Mouse (Mus musculus): Measurements from ENCODE around the gene Zfp592.

The Zfp592 gene

DNA sequence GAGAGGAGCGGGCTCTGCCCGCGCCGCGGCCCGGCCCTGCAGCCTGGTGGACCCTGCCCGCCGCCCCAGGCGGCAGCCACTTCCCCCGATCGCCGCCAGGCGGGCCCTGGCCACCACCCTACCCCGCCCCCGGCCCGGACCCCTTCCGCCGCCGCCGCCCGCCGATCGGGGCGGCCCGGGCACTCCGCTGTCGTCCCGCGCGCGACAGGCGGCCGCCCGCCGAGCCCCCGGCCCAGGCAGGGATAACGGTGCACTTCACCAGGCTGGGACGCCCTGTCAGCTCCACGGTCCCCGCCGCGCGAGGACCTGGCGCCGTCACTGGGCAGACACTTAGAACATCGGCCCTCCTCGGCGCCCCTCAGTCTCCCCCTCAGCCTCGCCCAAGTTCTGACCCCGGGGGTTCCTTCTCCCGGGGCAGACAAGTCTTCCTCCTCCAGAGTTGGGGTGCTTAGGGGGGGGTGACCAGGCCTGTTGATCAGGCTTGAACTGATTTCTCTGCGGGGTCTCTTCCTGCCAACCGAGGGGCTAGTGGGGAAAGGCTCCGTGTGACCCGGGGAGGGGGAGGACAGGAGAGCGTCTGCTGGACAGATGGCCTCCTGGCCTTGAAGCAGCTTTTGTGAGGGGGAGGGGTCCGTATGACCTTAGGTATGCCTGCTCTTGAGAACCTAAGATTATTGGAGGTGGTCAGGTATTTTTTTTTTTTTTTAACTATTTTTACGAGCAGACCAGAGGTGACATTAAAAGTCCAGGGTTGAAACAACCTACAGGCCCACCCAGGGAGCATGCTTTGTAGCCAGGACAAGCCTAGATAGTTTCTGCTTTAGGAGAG, 567 bp downstream of the Zfp592 start:
- no peak for DNase-seq (ENCODE audit: low read depth)

DNA sequence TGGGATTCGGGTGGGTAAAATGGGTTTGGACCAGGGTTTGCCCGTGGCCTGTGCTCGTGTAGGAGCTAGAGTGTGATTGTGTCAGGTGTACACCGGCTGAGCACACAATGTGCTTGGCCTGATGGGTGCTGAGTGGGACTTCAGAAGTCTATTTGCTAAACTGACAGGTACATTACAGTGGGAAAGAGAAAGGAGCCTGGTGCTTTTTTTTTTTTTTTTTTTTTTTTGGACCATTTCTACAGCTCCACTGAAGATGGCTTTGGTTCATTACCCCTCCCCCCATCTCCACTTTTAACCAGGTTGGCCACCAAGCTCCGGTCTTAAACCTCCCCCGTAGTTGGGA, 1.2 kb downstream of the Zfp592 start:
- no peak for DNase-seq (ENCODE audit: low read depth)

DNA sequence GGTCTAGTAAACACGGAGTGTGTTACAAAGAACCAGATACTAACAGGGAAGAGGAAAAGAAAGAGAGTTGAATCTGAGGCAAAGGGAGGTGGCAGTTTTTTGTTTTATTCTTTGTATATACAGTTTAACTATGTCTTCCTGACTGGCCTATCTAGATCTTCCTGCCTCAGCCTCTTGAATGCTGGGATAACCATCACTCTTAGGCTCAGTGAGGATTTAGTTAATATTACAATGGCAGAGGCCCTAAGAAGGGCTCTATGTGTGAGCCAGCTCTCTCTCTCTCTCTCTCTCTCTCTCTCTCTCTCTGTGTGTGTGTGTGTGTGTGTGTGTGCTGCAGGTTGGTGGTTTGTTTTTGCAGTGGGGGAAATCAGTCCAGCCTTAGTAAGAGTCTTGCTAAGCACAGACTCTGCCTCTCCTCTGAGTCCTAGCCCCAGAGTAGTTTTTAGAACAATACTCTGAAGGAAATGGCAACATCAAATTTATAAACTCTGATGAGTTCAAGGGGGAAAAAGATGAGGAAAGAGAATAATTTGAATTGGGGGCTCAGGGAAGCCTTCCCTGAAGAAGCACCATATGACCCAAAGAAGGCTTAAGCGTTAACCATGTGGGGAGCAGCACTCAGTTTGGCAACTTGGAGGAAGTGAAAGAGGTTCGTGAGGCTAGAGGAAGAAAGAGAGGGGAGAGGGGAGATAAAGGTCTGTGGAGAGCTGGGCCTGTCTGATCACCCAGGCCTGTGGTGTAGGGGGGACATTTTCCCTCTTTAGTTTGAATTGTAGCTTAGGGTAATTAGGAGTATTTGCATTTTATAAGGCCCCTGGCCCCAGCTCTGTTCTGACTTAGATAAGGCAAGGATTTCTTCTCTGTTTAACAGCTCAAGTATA, 2.0 kb downstream of the Zfp592 start:
- no peak for DNase-seq (ENCODE audit: low read depth)

DNA sequence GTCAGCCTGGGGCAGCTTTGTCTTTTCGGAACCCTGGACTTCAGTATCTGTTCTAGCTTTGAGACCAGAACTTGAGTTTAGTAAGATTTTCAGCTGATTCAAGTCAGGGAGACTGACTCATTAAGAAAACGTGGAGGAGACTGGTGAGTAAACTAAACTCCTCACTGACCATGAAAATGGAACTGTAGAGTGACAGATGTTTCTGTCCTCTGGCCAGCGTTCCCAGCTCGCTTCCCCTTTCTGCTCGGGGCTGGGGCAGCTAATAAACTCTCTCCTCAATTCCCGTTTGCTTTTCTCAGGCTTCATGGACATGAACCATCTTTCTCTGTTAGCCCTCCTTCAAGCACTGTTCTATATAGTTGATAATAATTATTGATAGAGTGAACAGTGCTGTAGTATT, 4.3 kb downstream of the Zfp592 start:
- no peak for DNase-seq (ENCODE audit: low read depth)

DNA sequence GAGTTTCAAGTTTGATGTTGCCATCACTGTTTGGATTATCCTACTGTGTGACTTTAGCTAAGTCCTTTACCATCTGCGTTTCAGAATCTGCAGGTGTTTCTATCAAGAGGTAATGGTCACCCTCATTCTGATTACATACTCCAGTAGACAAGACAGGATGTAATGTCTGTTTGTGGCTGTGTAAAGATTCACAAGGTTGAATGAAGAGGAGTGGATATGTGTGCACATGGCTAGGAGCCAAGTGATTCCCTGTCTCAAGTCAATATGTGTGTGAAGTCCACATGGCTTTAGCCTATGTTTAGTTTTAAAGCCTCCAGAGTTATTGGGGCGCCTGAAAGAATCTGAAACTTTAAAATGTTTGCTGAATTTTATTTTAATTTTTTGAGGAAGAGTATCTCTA, 6.1 kb downstream of the Zfp592 start:
- no peak for DNase-seq (ENCODE audit: low read depth)

DNA sequence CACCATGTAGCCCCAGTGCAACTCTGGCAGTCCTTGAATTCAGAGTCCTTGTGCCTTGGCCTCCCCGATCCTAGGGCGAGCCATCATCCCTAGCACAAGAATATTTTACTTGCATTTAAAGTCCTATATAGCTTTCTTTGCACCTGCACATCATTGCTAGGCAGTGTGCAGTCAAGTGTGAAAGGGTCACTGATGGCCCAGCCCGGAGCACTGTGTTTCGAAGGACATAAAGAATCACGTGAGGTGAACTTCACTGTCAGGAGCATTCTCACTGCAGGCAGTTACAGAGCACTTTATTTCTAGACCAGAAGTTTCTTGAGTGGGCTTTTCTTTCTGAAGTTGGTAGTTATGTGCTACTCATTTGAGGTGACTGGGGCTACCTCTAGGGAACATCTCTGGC, 8.4 kb downstream of the Zfp592 start:
- DNase-seq (ENCODE audit: low read depth) = no peak

DNA sequence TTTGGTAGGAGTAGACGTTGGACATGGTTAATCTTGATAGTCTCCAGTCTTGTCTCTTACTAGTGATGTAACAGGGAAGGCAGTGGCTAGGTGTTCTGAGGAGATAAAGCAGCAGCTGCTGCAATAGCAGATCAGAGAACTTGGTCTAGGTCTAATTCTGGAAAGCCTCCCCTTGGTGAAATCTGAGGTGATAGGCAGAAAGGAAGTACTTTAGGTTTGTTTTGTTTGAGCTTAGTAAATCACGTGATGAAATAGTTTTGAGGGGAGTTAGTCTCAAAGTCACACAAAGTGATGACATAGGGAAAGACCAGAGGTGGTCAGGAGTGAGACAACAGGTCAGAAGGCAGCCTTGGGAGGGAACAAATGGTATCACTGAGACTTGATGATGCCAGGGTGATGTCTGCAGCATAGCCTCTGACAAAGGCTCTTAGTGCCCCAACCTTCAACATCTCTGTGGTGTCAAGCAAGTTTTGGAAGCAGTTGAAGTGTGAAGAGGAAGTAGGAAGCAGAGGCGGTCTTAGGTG, 11.1 kb downstream of the Zfp592 start:
- no peak for DNase-seq (ENCODE audit: low read depth)

DNA sequence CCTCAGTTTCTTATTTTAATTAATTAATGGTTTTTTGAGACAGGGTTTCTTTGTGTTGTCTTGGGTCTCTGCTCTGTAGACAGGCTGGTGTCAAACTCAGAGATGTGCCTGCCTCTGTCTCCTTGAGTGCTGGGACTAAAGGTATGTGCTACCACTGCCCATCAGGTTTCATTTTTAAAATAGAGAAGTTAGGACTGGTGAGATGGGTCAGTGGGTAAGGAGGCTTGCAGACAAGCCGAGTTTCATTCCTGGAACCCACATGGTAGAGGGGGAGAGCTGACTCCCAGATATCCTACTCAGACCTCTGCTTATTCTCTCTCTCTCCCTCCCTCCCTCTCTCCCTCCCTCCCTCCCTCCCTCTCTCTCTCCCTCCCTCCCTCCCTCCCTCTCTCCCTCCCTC, 12.5 kb downstream of the Zfp592 start:
- DNase-seq (ENCODE audit: low read depth) = no peak

DNA sequence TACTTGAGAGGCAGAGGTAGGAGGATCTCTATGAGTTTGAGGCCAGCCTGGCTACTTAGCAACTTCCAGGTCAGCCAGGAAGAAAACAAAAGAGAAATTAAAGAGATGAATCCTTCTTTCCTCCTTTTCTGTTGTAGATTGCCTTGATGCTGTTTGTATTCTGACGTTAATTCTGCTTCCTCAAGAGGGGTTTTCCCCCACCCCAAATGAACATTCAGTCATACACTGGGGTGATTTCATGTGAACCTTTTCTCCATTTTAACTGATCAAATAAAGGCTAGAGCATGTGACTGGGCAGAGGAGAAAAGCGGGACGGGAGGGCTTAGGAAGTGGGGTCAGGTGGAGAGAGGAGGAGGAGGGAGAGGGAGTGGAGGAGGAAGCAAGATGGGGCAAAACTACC, 14.8 kb downstream of the Zfp592 start:
- DNase-seq (ENCODE audit: low read depth) = no peak

DNA sequence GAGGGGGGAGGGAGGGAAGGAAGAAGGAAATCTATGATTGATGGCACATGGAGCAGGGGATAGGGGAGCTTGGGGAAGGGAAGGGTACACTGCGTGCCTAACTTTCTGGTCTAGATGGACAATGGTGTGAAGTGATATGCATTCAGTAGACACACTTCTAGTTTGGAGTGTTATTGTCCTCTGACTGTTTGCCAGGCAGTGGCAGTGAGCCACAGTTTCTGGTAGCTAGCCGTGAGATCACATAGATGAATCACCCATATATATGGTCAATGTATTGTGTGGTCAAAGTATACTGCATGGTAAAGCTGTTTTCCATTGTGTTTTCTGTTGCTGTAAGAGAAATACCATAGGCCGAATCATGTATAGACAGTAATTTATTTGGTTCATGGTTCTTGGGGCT, 18.1 kb downstream of the Zfp592 start:
- DNase-seq (ENCODE audit: low read depth) = no peak

DNA sequence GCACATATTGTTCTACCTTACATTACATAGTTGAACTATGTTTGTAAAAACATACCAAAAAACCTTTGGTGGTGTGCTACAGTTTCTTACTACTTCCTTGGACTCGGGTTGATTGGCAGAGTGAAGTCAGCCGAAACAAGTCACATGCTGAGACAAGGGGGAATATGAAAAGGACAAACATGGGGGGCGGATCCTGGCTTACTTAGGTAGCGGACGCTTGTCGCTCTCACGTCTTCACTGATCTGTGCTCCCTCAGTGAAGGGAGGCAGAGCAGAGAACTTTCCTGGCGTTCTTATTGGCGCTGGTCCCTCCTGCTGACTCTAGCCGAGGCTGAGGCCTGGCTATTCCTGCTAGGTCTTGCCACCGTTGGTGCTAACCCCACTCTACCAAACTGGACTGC, 26.8 kb downstream of the Zfp592 start:
- DNase-seq (ENCODE audit: low read depth) = no peak

DNA sequence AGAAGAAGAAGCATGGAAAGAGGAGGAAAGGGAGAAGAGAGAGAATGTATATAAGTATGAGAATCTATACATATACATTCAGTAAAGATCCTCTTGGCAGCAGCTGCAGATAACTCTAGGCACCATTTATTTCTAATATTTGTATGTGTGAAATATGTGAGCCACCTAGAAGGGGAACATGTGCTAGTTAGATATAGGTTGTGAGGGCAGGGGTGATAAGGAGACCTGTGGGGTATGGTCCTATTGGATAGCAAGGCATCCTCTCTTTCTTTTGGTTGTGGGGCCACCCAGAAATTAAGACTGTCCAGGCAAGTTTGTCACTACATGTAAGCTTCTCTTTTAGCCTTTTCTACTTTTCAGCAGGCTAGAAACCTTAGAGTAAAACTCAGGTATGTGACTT, 29.2 kb downstream of the Zfp592 start:
- DNase-seq (ENCODE audit: low read depth) = no peak

DNA sequence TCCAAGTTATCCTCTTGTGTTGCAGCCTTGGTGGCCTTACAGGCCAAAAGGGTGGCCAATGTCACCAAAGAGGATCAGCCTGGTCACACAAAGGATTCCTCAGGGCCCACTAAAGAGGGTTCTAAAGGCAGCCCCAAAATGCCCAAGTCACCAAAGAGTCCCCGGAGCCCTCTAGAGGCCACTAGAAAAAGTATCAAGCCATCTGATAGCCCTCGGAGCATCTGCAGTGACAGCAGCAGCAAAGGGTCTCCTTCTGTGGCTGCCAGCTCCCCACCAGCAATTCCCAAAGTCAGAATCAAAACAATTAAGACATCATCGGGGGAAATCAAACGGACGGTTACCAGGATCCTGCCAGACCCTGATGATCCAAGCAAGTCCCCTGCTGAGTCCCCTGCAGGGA, 30.6 kb downstream of the Zfp592 start:
- no peak for DNase-seq (ENCODE audit: low read depth)

DNA sequence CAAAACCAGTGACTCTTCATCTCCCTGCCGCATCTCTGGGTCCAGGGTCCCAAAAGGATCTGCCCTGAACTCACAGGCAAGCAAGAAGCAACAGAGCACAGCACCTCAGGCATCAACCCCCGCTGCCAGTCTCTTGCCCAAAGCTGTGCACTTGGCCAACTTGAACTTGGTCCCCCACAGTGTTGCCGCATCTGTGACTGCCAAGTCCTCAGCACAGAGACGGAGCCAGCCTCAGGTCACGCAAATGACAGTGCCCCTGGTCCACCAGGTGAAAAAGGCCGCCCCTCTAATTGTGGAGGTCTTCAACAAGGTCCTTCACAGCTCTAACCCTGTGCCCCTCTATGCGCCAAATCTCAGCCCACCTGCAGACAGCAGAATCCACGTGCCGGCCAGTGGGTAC, 31.2 kb downstream of the Zfp592 start:
- DNase-seq (ENCODE audit: low read depth) = no peak

DNA sequence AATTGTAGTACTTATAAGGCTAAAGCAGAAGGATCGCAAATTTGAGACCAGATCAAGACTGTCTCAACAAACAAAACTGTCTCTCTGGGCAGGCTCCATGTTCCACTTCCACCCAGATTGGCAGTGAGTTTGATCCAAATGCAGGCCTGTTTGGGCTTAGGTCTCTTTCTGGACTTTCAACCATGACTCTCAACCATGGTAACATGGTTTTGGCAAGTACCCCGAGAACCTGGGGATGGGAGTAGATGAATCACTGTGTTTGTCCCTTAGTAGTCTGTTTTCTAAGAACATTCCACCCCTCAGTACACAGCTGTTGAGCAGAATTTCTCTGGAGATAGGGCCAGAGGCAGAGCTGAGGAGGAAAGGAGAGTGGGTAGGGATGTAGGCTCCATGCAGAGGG, 32.3 kb downstream of the Zfp592 start:
- no peak for DNase-seq (ENCODE audit: low read depth)

DNA sequence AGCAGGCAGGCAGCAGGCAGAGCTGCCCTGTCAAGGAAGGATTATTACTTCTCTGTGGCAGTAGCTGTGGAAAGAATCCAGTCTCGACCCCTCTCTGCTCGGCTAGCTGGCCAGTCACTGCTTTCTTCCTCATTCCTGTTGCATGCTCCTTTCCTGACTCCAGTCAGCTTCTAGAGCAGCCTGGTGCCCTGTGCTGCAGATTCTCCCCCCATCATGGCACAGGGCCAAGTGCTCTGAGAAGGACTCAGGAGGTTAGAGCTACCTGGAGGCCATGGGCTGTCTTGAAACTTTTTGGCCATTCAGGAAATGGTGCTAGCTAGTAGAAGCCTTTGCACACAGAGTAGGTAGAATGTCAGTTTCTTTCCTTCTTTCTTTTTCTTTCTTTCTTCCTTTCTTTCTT, 46.2 kb downstream of the Zfp592 start:
- DNase-seq (ENCODE audit: low read depth) = no peak

DNA sequence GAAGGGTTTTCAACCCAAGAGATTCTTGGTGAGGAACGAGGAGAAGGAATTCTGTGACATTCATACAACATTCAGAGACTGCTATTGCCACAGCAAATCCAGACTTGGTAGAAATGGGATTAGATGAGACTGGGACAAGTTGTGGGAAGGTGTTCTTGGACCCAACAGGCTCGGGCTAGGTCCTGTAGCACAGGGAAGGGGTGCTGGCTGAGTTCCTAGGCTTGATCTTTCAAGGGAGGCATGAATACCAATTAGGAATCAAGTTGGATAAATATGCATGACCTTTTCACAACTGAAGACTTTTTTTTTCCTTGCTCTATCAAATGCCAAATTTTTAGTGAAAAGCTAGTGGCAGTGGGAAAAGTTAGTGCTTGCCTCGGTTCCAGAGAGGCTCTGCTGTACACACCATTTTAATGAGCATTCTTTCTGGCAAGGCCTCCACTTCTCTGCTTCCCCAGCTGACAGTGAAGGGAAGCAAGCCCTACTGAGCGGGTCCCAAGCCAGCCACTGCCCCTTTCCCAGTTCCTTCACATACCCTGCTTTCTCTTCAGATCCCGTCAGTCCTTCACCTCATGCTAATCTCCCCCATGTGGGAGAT, 49.6 kb downstream of the Zfp592 start:
- DNase-seq (ENCODE audit: low read depth) = no peak

DNA sequence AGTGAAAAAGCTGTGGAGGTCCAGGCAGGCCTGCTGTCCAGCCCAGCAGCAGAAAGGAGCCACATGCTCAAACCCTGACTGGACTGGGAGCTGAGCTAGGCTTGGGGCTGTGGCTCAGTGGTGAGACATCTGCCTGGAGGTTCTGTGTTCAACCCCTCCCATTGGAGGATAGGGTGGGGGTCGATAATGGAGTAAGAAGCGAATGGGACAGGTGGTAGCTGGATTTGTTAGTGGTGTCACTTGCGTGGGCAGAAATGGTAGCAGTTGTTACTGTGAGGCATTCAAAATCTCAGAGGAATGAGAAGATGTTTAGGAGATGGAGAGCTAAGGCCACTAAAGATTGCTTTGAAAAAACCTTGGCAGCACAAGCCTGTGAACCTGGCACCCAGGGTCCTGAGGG, 54.4 kb downstream of the Zfp592 start:
- no peak for DNase-seq (ENCODE audit: low read depth)

DNA sequence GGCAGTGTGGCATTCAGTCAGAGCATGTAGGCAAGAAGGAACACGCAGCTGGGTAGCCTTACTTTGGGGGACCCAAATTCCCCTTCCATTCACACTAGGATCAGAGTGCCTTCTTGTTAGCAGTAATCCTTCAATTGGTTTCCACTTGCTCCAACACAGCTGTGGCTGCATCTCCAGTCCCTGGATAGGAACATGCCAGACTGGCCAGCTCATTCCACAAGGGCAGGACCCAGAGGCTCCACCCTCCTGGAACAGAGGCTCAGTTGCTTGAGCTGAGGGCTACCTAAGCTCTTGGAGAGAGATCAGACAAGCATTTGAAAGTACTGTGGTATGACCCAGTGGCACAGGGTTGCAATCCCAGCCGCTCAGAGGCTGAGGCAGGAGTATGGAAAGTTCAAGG, 55.0 kb downstream of the Zfp592 start:
- no peak for DNase-seq (ENCODE audit: low read depth)

DNA sequence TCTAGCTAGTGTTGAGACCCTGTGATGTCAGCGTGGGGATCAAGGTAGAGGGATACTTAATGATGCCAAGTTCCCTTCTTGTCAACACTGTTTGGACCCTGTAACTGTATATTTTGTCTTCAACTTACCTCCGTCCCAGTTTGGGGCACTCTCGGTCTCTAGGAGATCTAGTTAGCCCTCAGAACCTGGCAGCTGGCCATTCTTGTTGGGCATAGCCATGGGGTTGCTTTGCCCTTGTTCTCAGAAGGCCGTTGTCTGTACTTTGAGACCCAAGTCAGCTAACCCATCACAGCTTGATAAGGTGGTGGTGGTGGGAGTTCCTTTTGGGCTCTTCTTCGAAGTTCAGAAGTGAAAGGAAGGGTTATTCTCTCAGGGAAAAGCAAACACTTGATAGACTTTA, 56.5 kb downstream of the Zfp592 start:
- DNase-seq (ENCODE audit: low read depth) = no peak

DNA sequence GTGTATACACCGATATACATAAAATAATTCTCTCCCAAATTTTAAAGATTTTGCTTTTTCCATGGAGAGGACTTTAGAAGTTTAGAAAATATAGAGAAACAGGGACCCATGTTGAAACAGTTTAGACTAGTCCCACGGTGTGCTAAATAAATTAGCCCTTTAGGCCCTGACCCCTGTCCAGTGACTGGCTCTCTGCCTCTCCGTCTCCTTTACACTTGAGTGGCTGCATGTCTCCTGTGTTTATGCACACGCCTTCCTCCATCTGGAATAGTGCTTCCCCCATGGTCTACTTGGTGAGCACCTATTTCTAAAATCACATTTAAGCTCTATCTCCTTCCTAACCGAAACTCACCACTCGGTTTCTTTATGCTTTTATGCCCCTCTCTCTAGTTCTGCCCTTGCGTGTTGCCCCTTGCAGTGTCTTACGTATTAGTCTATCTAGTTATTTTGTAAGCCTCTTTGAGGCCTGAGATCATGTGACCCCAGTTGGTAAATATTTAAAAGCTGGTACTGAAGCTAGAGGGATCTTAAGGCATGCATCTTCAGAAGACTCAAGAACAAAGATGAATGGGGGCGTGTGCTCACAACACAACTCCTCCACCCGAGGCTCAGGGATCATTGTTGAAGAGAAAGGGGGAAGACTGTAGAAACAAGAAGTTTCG, 62.4 kb downstream of the Zfp592 start:
- DNase-seq (ENCODE audit: low read depth) = no peak

DNA sequence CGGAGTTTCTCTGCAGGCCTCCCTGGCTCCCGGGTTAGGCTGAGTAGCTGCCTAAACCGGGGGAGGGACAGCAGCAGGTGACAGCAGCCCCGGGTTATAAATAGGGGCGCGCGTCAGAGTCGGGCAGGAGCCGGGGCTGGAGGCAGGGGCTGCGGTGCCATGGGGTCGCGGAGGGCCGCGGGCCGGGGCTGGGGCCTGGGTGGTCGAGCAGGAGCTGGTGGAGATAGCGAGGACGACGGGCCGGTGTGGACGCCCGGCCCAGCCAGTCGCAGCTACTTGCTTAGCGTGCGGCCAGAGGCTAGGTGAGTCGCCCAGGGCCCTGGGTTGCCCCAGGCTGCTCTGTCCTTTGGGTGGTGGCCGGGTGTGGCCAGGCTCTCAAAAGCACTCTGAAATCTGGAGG, 64.0 kb downstream of the Zfp592 start, which contains the start of gene Alpk3:
TSS of gene Alpk3 (plus strand) at position 130 of the 400 bp plus-strand sequence.
- DNase-seq (ENCODE audit: low read depth) = no peak
